Mouse (Mus musculus) layer of hippocampus, postnatal 10 days (tissue): ENCODE data around the gene Ccdc9. TPM values are rescaled to one million over a fixed set of nuclear protein-coding genes. Genes with fewer than 3 reads are reported as not detected.

ENCODE experiments used
- DNase-seq, 2 experiments: peaks; one replicate each; pipeline ENCODE4 v3.0.0; 2021; ENCODE audit warnings: low spot score in 2 of 2
- long read RNA-seq: library from polyadenylated mRNA; stranded (forward); transcript quantifications from one replicate; pipeline ENCODE4 v2.0.0, GENCODE M21; 2023
- total RNA-seq, 2 experiments: library from RNA; stranded (reverse); gene quantifications; 2 replicates each; pipeline ENCODE4 v1.2.3; 2021

Ccdc9 gene
- total RNA-seq: 10 to 100 TPM; 81.4 to 98.8 TPM
- long read RNA-seq, partial matches to known transcripts: 23 of 51 reads
- long read RNA-seq, other reads (novel, unspliced or antisense): 26 of 51 reads

- DNase-seq: peak; percentile 99 to 100
These were observed at the start of gene Ccdc9 for GRCm38 (mm10) chr7:16286026-16286961. TSS of gene Ccdc9 (minus strand) at chr7:16286795.

- DNase-seq: no peak
These were observed 42.6 kb upstream of the Ccdc9 start for GRCm38 (mm10) chr7:16329146-16329545.

GRCm38 (mm10) chr7:16326607-16326971 is 40.0 kb upstream of the Ccdc9 start:
- no peak for DNase-seq

- peak; percentile 30 to 46 for DNase-seq
These were observed 39.5 kb upstream of the Ccdc9 start for GRCm38 (mm10) chr7:16325920-16326606.

- no peak for DNase-seq
These were observed 38.1 kb upstream of the Ccdc9 start for GRCm38 (mm10) chr7:16324661-16325060.

- DNase-seq: no peak
These were observed 33.9 kb upstream of the Ccdc9 start for GRCm38 (mm10) chr7:16320479-16320878.

- no peak for DNase-seq
These were observed 32.6 kb upstream of the Ccdc9 start for GRCm38 (mm10) chr7:16319216-16319615.

GRCm38 (mm10) chr7:16317094-16317493 is 30.5 kb upstream of the Ccdc9 start:
- DNase-seq: no peak

GRCm38 (mm10) chr7:16315222-16315759 is 28.7 kb upstream of the Ccdc9 start:
- DNase-seq: no peak

GRCm38 (mm10) chr7:16314221-16314775 is 27.7 kb upstream of the Ccdc9 start:
- DNase-seq: peak in 1 of 2 experiments; percentile 25

- peak; percentile 72 to 81 for DNase-seq
These were observed 27.1 kb upstream of the Ccdc9 start for GRCm38 (mm10) chr7:16313481-16314220.

GRCm38 (mm10) chr7:16312672-16313311 is 26.2 kb upstream of the Ccdc9 start:
- peak; percentile 40 to 53 for DNase-seq

- DNase-seq: peak in 1 of 2 experiments; percentile 39
These were observed 25.5 kb upstream of the Ccdc9 start for GRCm38 (mm10) chr7:16312011-16312671.

- DNase-seq: peak in 1 of 2 experiments; percentile 37
These were observed 24.9 kb upstream of the Ccdc9 start for GRCm38 (mm10) chr7:16311453-16312004.

GRCm38 (mm10) chr7:16310521-16311452 is 24.2 kb upstream of the Ccdc9 start:
- DNase-seq: peak; percentile 65 to 73

- DNase-seq: peak; percentile 83 to 89
These were observed 23.5 kb upstream of the Ccdc9 start for GRCm38 (mm10) chr7:16310020-16310520.

GRCm38 (mm10) chr7:16309318-16310019 is 22.9 kb upstream of the Ccdc9 start:
- peak; percentile 83 to 92 for DNase-seq
